Mouse (Mus musculus) kidney, adult 2 months (tissue): ENCODE data around the gene Agbl4.

Experiments
- CTCF ChIP-seq: fragments of 200-500 bp; conservative IDR thresholded peaks from 2 replicates; pipeline ENCODE4 v1.5.1; 2011; ENCODE audit warnings: low read depth, mild to moderate bottlenecking, control low read depth, low read length, moderate library complexity, mixed read lengths; ENCODE audit not compliant: insufficient read depth, insufficient read length
- POLR2A ChIP-seq: fragments of 200-500 bp; IDR thresholded peaks from one replicate; pipeline ENCODE4 v1.6.1; 2011; ENCODE audit warnings: low read depth, low read length, control low read depth

DNA sequence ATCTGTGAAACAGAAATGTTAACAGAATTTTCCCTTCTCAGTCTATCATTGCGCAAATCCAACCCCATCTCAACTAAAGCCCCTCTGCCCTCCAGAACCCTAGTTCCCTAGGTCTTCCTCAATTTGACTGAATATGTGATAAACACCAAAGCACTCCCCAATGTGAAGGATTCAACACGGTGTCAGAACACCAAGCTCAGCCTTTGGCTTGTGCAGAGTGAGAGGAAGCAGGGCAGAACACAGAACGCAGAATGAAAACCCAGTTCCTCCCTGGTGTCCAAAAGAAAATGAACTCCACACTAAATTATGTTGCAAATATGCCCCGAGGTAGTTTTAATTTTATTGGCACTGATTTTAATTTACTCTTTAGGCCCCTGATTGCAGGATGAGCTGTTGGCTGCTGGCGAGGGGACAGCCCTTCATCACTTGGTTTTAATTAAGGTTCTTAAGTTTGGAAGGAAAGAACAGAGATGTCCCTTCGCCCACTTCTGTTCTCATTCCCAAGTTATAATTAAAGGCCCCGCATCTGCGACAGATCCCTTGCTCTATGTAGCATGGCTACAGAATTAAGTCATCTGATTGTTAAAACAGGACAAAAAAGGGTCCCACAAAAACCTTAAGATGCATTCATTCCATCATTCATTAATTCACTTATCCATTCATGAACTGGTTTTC lies 1210.5 kb downstream of the Agbl4 start:
- TF ChIP-seq POLR2A (no peak), CTCF (no peak)
